Mouse (Mus musculus): ENCODE measurements around the gene Mark2.
A peak's percentile ranks its signal among the peaks of the same experiment; 100 is the strongest.

DNA sequence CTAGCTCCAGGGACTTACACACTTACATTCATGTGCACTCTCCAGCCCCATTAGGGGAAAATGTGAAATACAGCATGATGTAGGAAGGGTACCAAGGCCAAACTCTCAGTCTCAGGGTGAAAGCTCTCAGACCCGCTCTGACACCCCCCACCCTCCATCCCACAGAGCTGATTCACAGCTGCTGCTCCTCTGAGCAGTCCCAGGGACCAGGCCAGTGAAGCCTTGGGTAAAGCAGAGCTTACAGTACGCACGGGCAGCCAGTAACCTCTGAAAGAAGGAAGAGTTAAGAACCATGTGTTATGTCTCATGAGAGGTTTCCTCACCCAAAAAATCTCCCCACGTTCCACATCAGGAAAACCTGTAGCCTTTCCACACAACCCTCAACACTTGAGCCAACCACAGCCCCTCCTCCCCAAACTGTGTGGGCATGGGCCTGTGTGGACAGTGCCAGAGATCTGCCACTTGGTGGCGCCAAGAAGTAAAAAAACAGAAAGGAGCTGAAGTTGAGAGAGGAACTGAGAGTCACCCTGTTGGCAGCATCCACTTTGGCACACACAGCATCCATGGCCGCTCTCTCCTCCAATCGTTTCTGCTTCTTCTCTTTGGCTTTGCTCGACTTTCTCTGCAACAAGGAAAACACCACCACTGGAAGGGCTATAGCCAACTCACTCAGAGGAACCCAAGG, 107.0 kb downstream of the Mark2 start:
- TF ChIP-seq EP300 (IDR thresholded peaks at IDR 0.05; ENCODE audit: insufficient read depth, low read depth, low read length) (0 out of 2 replicates have a peak, but pooled peaks have one; percentile 16), CTCF (IDR thresholded peaks at IDR 0.05; ENCODE audit: low read depth, low read length) (peak; percentile 83)
